ENCODE assay signal across 11 mouse cellular contexts in the genomic region with DNA sequence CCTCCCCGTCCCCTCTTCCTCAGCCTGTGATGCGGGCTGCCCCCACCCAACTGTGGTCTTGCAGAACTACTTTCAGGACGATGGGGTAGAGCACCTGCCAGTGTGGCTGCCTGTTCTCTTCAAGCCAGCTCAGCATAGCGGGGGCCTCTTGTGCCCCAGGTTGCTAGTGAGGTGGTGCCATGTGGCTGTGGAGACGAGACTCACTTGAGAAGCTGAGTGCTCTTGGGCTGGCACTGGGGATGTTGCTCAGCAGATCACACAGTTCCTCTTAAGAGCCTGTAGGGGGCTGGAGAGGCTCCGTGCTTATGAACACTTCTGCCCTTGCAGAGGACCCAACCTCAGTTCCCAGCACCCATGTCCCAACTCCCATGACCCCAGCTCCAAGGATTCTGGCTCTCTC. TPM values are rescaled to one million over a fixed set of nuclear protein-coding genes. Genes with fewer than 3 reads are reported as not detected.
A peak's percentile ranks its signal among the peaks of the same experiment; 100 is the strongest.
DNase-seq lines count a peak whose midpoint lies in the region; ATAC-seq and TF ChIP-seq lines count a peak whose summit lies in the region.
"Had no signal": no experiment of that assay in that cellular context is flagged by ENCODE, and none has a peak within 500 bp of the region (broad histone marks: within the 10 kb centered on the region; RNA-seq: fewer than 3 reads in every experiment).

No protein-coding gene starts in this region.

- TF ChIP-seq CTCF in gastrocnemius, adult 2 months (IDR thresholded peaks at IDR 0.05): 0 out of 2 replicates have a peak, but pooled peaks have one; percentile 6
- peak; percentile 27; the same call in 1 of the 2 replicates for TF ChIP-seq CTCF in liver, embryonic 14.5 days (IDR thresholded peaks at IDR 0.05; ENCODE audit: low read depth)
- TF ChIP-seq CTCF in bone marrow macrophage, adult 2 months (IDR thresholded peaks at IDR 0.05; ENCODE audit: low read depth, low read length): 0 out of 2 replicates have a peak, but pooled peaks have one; percentile 8

- H3K9me3 ChIP-seq in liver, embryonic 14.5 days (ENCODE audit: control insufficient read depth, low read length): no peaks in the 10 kb centered on the region
- no peaks in the 10 kb centered on the region for H3K9me3 ChIP-seq in liver, embryonic 11.5 days (ENCODE audit: control insufficient read depth, low read length)
- H3K9me3 ChIP-seq: midbrain, embryonic 10.5 days; neural tube, embryonic 13.5 days had no signal

- no peak for TF ChIP-seq POLR2A in bone marrow macrophage, adult 2 months (IDR thresholded peaks at IDR 0.05; ENCODE audit: borderline replicate concordance, low read depth, low read length)

- 65% methylated on average over 6 of the region's 6 CpGs for WGBS in liver, embryonic 14.5 days (ENCODE audit: insufficient replicate concordance)
- 86% methylated on average over 6 of the region's 6 CpGs for WGBS in liver, embryonic 11.5 days

- DNase-seq in gastrocnemius, adult 2 months: no peak
- no peak for DNase-seq in gastrocnemius, postnatal 36 days
- no peak for DNase-seq in liver, embryonic 14.5 days (ENCODE audit: low read depth in 3 of 3, low spot score in 3 of 3)
- no peak for DNase-seq in liver, embryonic 11.5 days (ENCODE audit: low spot score)
- peak; percentile 38 for DNase-seq in thymus, postnatal 14 days
- no peak for DNase-seq in left cerebral cortex, adult 9 months (ENCODE audit: low spot score in 2 of 2)
- DNase-seq in adrenal gland, adult 18-20 months (ENCODE audit: low spot score in 2 of 2): no peak
- DNase-seq: right cerebral cortex, postnatal 4 days had no signal

- intact Hi-C loops in gastrocnemius, adult 2 months (cut with DNase I): no loop called here
- intact Hi-C loops in gastrocnemius, postnatal 36 days (cut with DNase I): no loop called here

- no peak for TF ChIP-seq EP300 in liver, embryonic 14.5 days (IDR thresholded peaks at IDR 0.05; ENCODE audit: low read depth)

- H3K4me2 ChIP-seq in liver, embryonic 14.5 days (ENCODE audit: low read depth): no peak overlapping the region
- H3K4me2 ChIP-seq in liver, embryonic 11.5 days: no peak overlapping the region
- H3K4me2 ChIP-seq: neural tube, embryonic 13.5 days had no signal

- ATAC-seq in liver, embryonic 14.5 days (ENCODE audit: insufficient read depth): no peak
- no peak for ATAC-seq in liver, embryonic 11.5 days (replicated peaks; ENCODE audit: low FRiP score)

- no peaks in the 10 kb centered on the region for H3K27me3 ChIP-seq in liver, embryonic 14.5 days (ENCODE audit: control insufficient read depth, insufficient read depth, low read length)
- no peaks in the 10 kb centered on the region for H3K27me3 ChIP-seq in liver, embryonic 11.5 days (replicated peaks; ENCODE audit: control insufficient read depth, insufficient read depth, low read length)
- H3K27me3 ChIP-seq: neural tube, embryonic 13.5 days had no signal

- H3K9ac ChIP-seq in liver, embryonic 14.5 days (replicated peaks): no peak overlapping the region
- H3K9ac ChIP-seq in liver, embryonic 11.5 days (ENCODE audit: low read depth, low read length): no peak overlapping the region
- H3K9ac ChIP-seq: neural tube, embryonic 13.5 days had no signal

- H3K36me3 ChIP-seq in liver, embryonic 14.5 days (replicated peaks; ENCODE audit: control insufficient read depth, insufficient read depth, low read depth): peaks cover 7% of the 10 kb centered on the region
- peaks cover 21% of the 10 kb centered on the region for H3K36me3 ChIP-seq in liver, embryonic 11.5 days (ENCODE audit: control insufficient read depth, insufficient read depth, low read length)

- H3K27ac ChIP-seq in gastrocnemius, adult 2 months: no peak overlapping the region
- no peak overlapping the region for H3K27ac ChIP-seq in liver, embryonic 14.5 days
- H3K27ac ChIP-seq in liver, embryonic 11.5 days (ENCODE audit: low read depth, low read length): no peak overlapping the region
- no peak overlapping the region for H3K27ac ChIP-seq in bone marrow macrophage, adult 2 months (ENCODE audit: insufficient read depth, low read depth, low read length)
- H3K27ac ChIP-seq: midbrain, embryonic 10.5 days; neural tube, embryonic 13.5 days had no signal

- peaks cover 0 to 6% of the 10 kb centered on the region in 2 experiments; a peak in 1 of 4 replicates for H3K4me1 ChIP-seq in liver, embryonic 14.5 days (replicated peaks; ENCODE audit: control insufficient read depth in 2 of 2, insufficient read depth in 2 of 2, low read length in 1 of 2)
- H3K4me1 ChIP-seq in liver, embryonic 11.5 days (replicated peaks; ENCODE audit: control insufficient read depth, insufficient read depth, low read length): peaks cover 3% of the 10 kb centered on the region; the same call in 1 of the 2 replicates
- no peaks in the 10 kb centered on the region for H3K4me1 ChIP-seq in bone marrow macrophage, adult 2 months (ENCODE audit: control insufficient read depth, insufficient read depth, low read length)
- H3K4me1 ChIP-seq: neural tube, embryonic 13.5 days had no signal

- H3K4me3 ChIP-seq in gastrocnemius, adult 2 months: no peak overlapping the region
- no peak overlapping the region for H3K4me3 ChIP-seq in liver, embryonic 14.5 days (ENCODE audit: insufficient read depth in 1 of 2, low read depth in 2 of 2, low read length in 2 of 2)
- H3K4me3 ChIP-seq in liver, embryonic 11.5 days (ENCODE audit: low read depth, low read length): no peak overlapping the region
- no peak overlapping the region for H3K4me3 ChIP-seq in bone marrow macrophage, adult 2 months (ENCODE audit: insufficient read depth, low read length)
- H3K4me3 ChIP-seq: midbrain, embryonic 10.5 days; neural tube, embryonic 13.5 days had no signal

RNA-seq across cellular contexts. Expression of gene Pi16, which starts 19.7 kb away (rescaled TPM):
- 10 to 100 TPM; 21.9 to 52.6 TPM for total RNA-seq in gastrocnemius, adult 2 months (2021)
- 10 to 100 TPM; 16.1 to 29.8 TPM for total RNA-seq in gastrocnemius, postnatal 36 days (2021)
- 0.90 and 0.97 TPM in 2 replicates for polyA plus RNA-seq in liver, embryonic 14.5 days (2012; rRNA removed)
- 0.39 and 0.52 TPM in 2 replicates for polyA plus RNA-seq in liver, embryonic 14.5 days (2014; fragmentation: Nextera tagmentation; extraction: Ambion mirVana)
- polyA plus RNA-seq in liver, embryonic 11.5 days (2014; fragmentation: Nextera tagmentation; extraction: Ambion mirVana): 0.32 and 0.51 TPM in 2 replicates
- polyA plus RNA-seq in bone marrow macrophage, adult 2 months (2012; ENCODE audit: insufficient read depth, insufficient read length, missing spikeins): 0.41 TPM in 1 of 2 replicates, not detected in the other
- 10 to 100 TPM; 16.8 to 52.3 TPM for total RNA-seq in adrenal gland, adult 18-20 months (2021)

RNA-seq across cellular contexts. Expression of gene BC004004, which starts 29.2 kb away (rescaled TPM):
- total RNA-seq in gastrocnemius, adult 2 months (2021): 100 to 1,000 TPM; 110 to 121 TPM
- total RNA-seq in gastrocnemius, postnatal 36 days (2021): 100 to 1,000 TPM; 104 to 106 TPM
- polyA plus RNA-seq in liver, embryonic 14.5 days (2012; rRNA removed): 26.1 and 27.4 TPM in 2 replicates
- polyA plus RNA-seq in liver, embryonic 14.5 days (2014; fragmentation: Nextera tagmentation; extraction: Ambion mirVana): 57.7 and 58.1 TPM in 2 replicates
- polyA plus RNA-seq in liver, embryonic 11.5 days (2014; fragmentation: Nextera tagmentation; extraction: Ambion mirVana): 70.9 and 72.7 TPM in 2 replicates
- 82.6 and 105 TPM in 2 replicates for polyA plus RNA-seq in bone marrow macrophage, adult 2 months (2012; ENCODE audit: insufficient read depth, insufficient read length, missing spikeins)
- 100 to 1,000 TPM; 111 to 147 TPM for total RNA-seq in adrenal gland, adult 18-20 months (2021)

RNA-seq across cellular contexts. Expression of gene Ppil1, which starts 33.8 kb away (rescaled TPM):
- 1 to 10 TPM; 5.1 to 7.3 TPM for total RNA-seq in gastrocnemius, adult 2 months (2021)
- 1 to 10 TPM; 5.9 to 6.0 TPM for total RNA-seq in gastrocnemius, postnatal 36 days (2021)
- 46.2 and 47.9 TPM in 2 replicates for polyA plus RNA-seq in liver, embryonic 14.5 days (2012; rRNA removed)
- 84.7 and 87.3 TPM in 2 replicates for polyA plus RNA-seq in liver, embryonic 14.5 days (2014; fragmentation: Nextera tagmentation; extraction: Ambion mirVana)
- polyA plus RNA-seq in liver, embryonic 11.5 days (2014; fragmentation: Nextera tagmentation; extraction: Ambion mirVana): 200 and 201 TPM in 2 replicates
- polyA plus RNA-seq in bone marrow macrophage, adult 2 months (2012; ENCODE audit: insufficient read depth, insufficient read length, missing spikeins): 16.9 and 25.5 TPM in 2 replicates
- total RNA-seq in adrenal gland, adult 18-20 months (2021): 10 to 100 TPM; 21.3 to 22.4 TPM

RNA-seq across cellular contexts. Expression of gene Mtch1, which starts 49.9 kb away (rescaled TPM):
- 100 to 1,000 TPM in 1 of 2 experiments, 10 to 100 TPM in 1; 78.5 to 109 TPM for total RNA-seq in gastrocnemius, adult 2 months (2021)
- 10 to 100 TPM; 85.9 to 95.0 TPM for total RNA-seq in gastrocnemius, postnatal 36 days (2021)
- polyA plus RNA-seq in liver, embryonic 14.5 days (2012; rRNA removed): 61.1 and 69.0 TPM in 2 replicates
- polyA plus RNA-seq in liver, embryonic 14.5 days (2014; fragmentation: Nextera tagmentation; extraction: Ambion mirVana): 54.3 and 64.3 TPM in 2 replicates
- 147 and 149 TPM in 2 replicates for polyA plus RNA-seq in liver, embryonic 11.5 days (2014; fragmentation: Nextera tagmentation; extraction: Ambion mirVana)
- polyA plus RNA-seq in bone marrow macrophage, adult 2 months (2012; ENCODE audit: insufficient read depth, insufficient read length, missing spikeins): 129 and 138 TPM in 2 replicates
- total RNA-seq in adrenal gland, adult 18-20 months (2021): 100 to 1,000 TPM; 252 to 293 TPM

RNA-seq across cellular contexts. Expression of gene Cpne5, which starts 59.8 kb away (rescaled TPM):
- total RNA-seq in gastrocnemius, adult 2 months (2021): not detected
- not detected for total RNA-seq in gastrocnemius, postnatal 36 days (2021)
- 0.06 and 0.12 TPM in 2 replicates for polyA plus RNA-seq in liver, embryonic 14.5 days (2012; rRNA removed)
- polyA plus RNA-seq in liver, embryonic 14.5 days (2014; fragmentation: Nextera tagmentation; extraction: Ambion mirVana): 0.16 and 0.28 TPM in 2 replicates
- 0.93 and 1.1 TPM in 2 replicates for polyA plus RNA-seq in liver, embryonic 11.5 days (2014; fragmentation: Nextera tagmentation; extraction: Ambion mirVana)
- polyA plus RNA-seq in bone marrow macrophage, adult 2 months (2012; ENCODE audit: insufficient read depth, insufficient read length, missing spikeins): 0.12 TPM in 2 replicates
- total RNA-seq in adrenal gland, adult 18-20 months (2021): under 1 TPM; 0.33 to 0.35 TPM
